Mouse (Mus musculus) lung, adult 2 months (tissue): ENCODE measurements at regions not wholly inside any gene's neighbourhood (a gene's known extent, or its start where the extent isn't known, plus 50 kb on each side); places are given as distances from the start of the nearest gene placed in this dataset.

Source experiments
- CTCF ChIP-seq: fragments of 200-500 bp; IDR thresholded peaks from 2 replicates; pipeline ENCODE4 v1.5.1; 2011; ENCODE audit warnings: mild to moderate bottlenecking, low read length, control low read depth; ENCODE audit not compliant: insufficient read depth
- POLR2A ChIP-seq: fragments of 200-500 bp; IDR thresholded peaks from 2 replicates; pipeline ENCODE4 v1.6.1; 2011; ENCODE audit warnings: low read depth, mild to moderate bottlenecking, control low read depth, low read length, borderline replicate concordance; ENCODE audit errors: extremely low read depth

- TF ChIP-seq CTCF = no peak
- no peak for TF ChIP-seq POLR2A
Observed at GRCm38 (mm10) chr14:61718392-61719124, 111.3 kb downstream of the Kcnrg start.
